Mouse (Mus musculus): Measurements from ENCODE around the gene Cntd1.
"Not testable (repeated sequence)": the region's sequence is repeated elsewhere in the genome, so short reads cannot be mapped to it uniquely, and the experiment has no call there.

DNA sequence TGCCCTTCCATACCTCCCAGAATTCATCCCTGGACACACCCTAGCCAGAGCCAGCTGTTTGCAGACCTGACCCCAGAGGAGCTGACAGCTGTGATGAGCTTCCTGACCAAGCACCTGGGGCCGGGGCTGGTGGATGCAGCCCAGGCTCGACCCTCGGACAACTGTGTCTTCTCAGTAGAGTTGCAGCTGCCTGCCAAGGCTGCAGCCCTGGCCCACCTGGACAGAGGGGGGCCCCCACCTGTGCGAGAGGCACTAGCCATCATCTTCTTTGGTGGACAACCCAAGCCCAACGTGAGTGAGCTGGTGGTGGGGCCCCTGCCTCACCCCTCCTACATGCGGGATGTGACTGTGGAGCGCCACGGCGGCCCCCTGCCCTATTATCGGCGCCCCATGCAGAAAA, 46.4 kb downstream of the Cntd1 start:
- not testable (repeated sequence) for TF ChIP-seq POLR2A (IDR thresholded peaks at IDR 0.05; ENCODE audit: low read depth, low read length); CTCF (conservative IDR thresholded peaks at IDR 0.05; ENCODE audit: insufficient read depth, insufficient read length, low read depth, low read length)
